Mouse (Mus musculus) left cerebral cortex, adult 8-10 months (tissue): Measurements from ENCODE around the gene Tktl1. TPM values are rescaled to one million over a fixed set of nuclear protein-coding genes. Genes with fewer than 3 reads are reported as not detected.

Experiments
- total RNA-seq, 4 experiments: library from RNA; stranded (reverse); gene quantifications; 2 replicates each; pipeline ENCODE4 v1.2.4; 2022

Tktl1 gene
- total RNA-seq, 4 experiments from 2014 or later, result not detected

Other genes with a start within 250 kb of the Tktl1 start
- 10 to 100 TPM in 1 of 4 experiments, 1 to 10 TPM in 3; 5.3 to 15.8 (median 7.5) TPM for gene Renbp, start 246.4 kb upstream of the Tktl1 start, total RNA-seq
- 10 to 100 TPM; 67.9 to 78.7 (median 72.5) TPM for gene Hcfc1, start 210.9 kb upstream of the Tktl1 start, total RNA-seq
- gene Irak1, start 153.3 kb upstream of the Tktl1 start, total RNA-seq, result 10 to 100 TPM; 54.0 to 61.3 (median 54.2) TPM
- 1 to 10 TPM in 1 of 4 experiments, under 1 TPM in 1, not detected in 2; 0.59 to 2.5 TPM for gene Opn1mw, start 49.8 kb upstream of the Tktl1 start, total RNA-seq
- gene Mecp2, start 41.9 kb upstream of the Tktl1 start, total RNA-seq, result 10 to 100 TPM; 87.7 to 95.0 (median 90.3) TPM
- not detected for gene Tex28, start 9.4 kb upstream of the Tktl1 start, total RNA-seq
- gene Flna, start 72.6 kb downstream of the Tktl1 start, total RNA-seq, result 10 to 100 TPM; 48.4 to 70.4 (median 61.4) TPM
- gene Emd, start 77.4 kb downstream of the Tktl1 start, total RNA-seq, result 10 to 100 TPM; 33.5 to 39.5 (median 38.8) TPM
- gene Rpl10, start 93.6 kb downstream of the Tktl1 start, total RNA-seq, result 100 to 1,000 TPM; 134 to 270 (median 185) TPM
- gene Taz, start 104.7 kb downstream of the Tktl1 start, total RNA-seq, result 10 to 100 TPM; 60.9 to 67.1 (median 63.8) TPM
- 1 to 10 TPM; 1.8 to 5.0 (median 3.1) TPM for gene Dnase1l1, start 105.1 kb downstream of the Tktl1 start, total RNA-seq
- 100 to 1,000 TPM; 362 to 373 (median 369) TPM for gene Atp6ap1, start 119.8 kb downstream of the Tktl1 start, total RNA-seq
- 100 to 1,000 TPM; 615 to 673 (median 650) TPM for gene Gdi1, start 127.7 kb downstream of the Tktl1 start, total RNA-seq
- 10 to 100 TPM; 31.3 to 37.6 (median 33.6) TPM for gene Fam50a, start 135.8 kb downstream of the Tktl1 start, total RNA-seq
- gene Plxna3, start 151.8 kb downstream of the Tktl1 start, total RNA-seq, result 10 to 100 TPM; 21.6 to 29.4 (median 25.8) TPM
- 10 to 100 TPM; 22.3 to 28.7 (median 25.7) TPM for gene Lage3, start 176.4 kb downstream of the Tktl1 start, total RNA-seq
- gene Ubl4a, start 196.0 kb downstream of the Tktl1 start, total RNA-seq, result 10 to 100 TPM; 62.8 to 70.3 (median 68.1) TPM
- gene Slc10a3, start 196.1 kb downstream of the Tktl1 start, total RNA-seq, result 1 to 10 TPM; 2.8 to 4.5 (median 3.7) TPM
- 10 to 100 TPM; 16.8 to 29.9 (median 20.9) TPM for gene Fam3a, start 216.0 kb downstream of the Tktl1 start, total RNA-seq
- gene Ikbkg, start 216.0 kb downstream of the Tktl1 start, total RNA-seq, result 10 to 100 TPM; 47.2 to 59.1 (median 51.5) TPM